Mouse (Mus musculus) adrenal gland, postnatal 25 days (tissue): ENCODE data around the gene Endov. TPM values are rescaled to one million over a fixed set of nuclear protein-coding genes. Genes with fewer than 3 reads are reported as not detected.

Source experiments
- DNase-seq: peaks from one replicate; pipeline ENCODE4 v3.0.0; 2021; ENCODE audit warnings: mixed read lengths
- total RNA-seq: library from RNA; stranded (reverse); gene quantifications from 2 replicates; pipeline ENCODE4 v1.2.3, GENCODE M21; 2021

Gene Endov
- total RNA-seq, 1 experiment from 2014 or later = 28.9 TPM

DNA sequence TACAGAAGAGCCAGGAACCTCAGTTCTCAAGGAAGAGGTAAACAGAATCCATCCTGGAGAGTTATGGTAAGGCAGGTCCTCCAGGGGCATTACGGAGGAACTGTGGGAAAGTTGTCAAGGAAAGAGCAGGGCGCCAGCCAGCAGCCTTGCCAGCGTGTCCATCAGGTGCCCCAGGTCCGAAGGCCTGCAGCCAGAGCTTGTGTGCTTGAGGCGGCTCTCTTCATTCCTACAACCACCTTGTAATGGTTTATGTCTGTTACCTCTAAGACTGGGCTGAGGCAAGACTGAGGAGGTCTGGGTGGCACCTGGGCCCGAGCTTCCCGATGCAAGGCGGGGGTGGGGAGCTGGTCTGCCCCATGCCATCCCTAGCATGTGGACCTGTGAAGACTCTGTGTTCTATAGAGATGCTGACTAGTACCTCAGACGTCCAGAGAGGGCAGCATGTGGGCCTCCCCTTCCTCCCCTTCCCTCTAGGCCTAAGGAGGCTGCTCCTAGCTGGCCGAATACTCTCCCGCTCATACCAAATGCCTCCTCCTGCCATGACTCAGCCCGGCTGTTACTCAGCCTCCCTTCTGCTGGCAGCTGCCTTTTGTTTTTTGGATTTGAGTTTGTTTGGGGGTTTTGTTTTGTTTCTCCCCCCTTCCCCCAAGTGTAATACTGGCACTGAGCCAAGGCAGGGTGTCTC is 25.7 kb downstream of the Endov start:
- DNase-seq = peak; percentile 56

- no peak for DNase-seq
Observed at GRCm38 (mm10) chr11:119519387-119519786, 28.2 kb downstream of the Endov start.

DNA sequence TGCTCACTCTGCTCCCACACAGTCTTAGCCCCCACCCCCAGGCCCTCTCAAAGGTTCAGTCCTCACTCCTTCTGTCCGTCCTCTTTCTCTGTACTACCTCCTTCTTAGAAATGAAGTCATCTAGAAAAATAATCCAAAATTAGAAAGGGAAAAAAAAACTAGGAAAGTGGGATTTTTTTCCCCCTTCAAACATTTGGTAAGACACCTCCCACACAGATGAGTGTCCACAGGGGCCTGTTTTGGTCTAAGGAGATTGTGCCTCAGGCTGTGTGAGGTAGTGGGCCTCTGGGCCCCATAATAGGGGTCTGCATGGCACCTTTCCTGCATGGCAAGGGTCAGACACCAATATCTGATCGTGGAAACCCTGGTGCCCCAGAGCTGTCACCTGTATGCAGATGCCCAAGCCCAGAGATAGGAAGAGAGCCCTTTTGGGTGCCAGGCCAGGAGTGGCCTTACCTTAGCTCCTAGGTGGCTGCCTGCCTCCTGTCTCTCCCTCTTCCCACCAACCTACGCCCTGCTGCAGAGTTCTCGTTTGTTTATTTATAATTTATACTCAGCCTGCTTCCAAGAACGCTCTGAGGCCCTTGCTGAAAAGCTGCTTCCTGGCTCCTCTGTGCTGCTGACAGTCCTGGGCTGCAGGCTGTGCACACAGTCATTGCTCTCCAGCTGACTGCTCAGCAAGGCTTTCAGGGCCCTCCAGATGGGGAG is 29.0 kb downstream of the Endov start:
- DNase-seq = no peak

- DNase-seq = no peak
Observed at GRCm38 (mm10) chr11:119520713-119521063, 29.5 kb downstream of the Endov start.

GRCm38 (mm10) chr11:119521920-119522710 is 31.0 kb downstream of the Endov start:
- no peak for DNase-seq

GRCm38 (mm10) chr11:119522779-119523178 is 31.6 kb downstream of the Endov start:
- DNase-seq = peak; percentile 58

- DNase-seq = no peak
Observed at GRCm38 (mm10) chr11:119523392-119523791, 32.2 kb downstream of the Endov start.

GRCm38 (mm10) chr11:119524545-119524949 is 33.4 kb downstream of the Endov start:
- peak; percentile 89 for DNase-seq

DNA sequence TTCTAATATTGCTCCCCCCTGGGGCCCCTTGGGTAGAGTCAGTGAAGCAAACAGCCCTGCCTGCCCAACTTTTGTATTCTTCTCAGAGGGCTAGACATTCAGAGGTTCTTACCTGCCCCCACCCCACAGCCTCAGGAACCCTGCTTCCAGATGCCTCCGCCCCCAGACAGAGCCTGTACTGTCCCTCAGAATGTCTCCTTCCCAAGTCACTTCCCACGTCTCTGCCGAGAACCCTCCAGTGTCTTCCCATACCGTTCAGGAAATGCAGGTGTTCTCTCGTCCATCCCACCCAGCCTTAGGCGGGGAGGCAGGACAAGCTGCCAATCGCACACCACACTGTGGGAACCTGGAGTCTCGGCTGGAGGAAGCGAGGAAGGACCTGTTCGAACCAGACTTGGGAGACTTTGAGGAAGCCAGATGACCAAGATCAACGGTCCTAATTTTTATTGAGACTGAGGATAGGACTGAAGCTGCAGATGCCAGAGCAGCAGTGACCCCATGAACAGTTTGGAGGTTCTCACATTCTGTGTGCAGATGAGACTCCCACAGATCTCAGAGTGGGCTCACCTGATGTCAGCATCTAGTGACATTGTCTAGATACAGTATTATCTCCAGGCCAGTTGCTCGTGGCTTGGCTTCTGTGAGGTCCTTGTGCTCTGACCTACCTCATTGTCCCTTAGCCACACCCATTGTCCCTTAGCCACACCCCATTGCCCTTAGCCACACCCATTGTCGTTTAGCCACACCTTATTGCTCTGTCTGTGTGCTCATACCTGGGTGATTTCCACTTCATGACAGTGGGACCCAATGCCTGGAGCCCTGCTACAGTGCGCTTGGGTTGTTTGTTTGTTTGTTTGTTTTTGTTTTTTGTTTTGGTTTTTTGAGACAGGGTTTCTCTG is 35.2 kb downstream of the Endov start:
- no peak for DNase-seq

DNA sequence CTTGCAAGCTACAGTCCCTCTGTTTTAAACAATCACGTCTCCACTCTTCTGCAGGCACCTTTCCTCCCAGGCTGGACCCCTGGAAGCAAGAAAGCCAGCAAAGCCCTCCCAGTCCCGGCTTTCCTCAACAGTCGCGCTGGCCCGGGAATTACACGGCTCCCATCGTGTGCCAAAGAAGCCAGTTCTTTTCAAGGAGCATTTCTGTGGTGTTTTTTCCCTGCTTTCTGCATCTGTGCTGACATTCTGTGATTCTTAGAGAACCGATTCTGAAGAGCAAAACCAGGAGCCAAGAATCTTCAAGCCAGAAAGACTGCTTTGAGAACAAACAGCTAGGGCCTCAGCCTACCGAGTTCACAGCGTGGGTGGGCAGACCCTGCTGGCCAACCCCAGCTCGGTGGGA is 37.8 kb downstream of the Endov start:
- no peak for DNase-seq

DNA sequence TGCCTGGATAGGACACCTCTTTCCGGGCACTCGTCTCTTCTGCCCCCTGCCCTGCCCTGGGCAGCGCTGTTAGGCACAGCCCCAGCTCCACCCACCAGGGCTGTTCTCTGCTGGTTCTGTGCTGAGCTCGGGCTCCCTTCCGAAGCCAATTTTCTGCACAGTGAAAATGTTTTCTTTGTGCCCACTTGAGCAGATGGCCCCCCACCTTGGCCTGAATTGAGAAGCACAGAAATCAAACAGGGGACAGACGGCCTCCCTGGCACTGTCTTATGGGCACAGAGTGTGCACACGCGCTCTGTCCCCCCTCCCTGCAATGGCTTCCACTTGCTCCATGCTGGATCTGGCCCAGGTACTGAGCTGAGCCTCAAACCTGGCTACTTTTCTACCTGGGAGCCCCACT is 41.3 kb downstream of the Endov start:
- no peak for DNase-seq

- DNase-seq = no peak
Observed at GRCm38 (mm10) chr11:119533745-119534144, 42.6 kb downstream of the Endov start.

DNA sequence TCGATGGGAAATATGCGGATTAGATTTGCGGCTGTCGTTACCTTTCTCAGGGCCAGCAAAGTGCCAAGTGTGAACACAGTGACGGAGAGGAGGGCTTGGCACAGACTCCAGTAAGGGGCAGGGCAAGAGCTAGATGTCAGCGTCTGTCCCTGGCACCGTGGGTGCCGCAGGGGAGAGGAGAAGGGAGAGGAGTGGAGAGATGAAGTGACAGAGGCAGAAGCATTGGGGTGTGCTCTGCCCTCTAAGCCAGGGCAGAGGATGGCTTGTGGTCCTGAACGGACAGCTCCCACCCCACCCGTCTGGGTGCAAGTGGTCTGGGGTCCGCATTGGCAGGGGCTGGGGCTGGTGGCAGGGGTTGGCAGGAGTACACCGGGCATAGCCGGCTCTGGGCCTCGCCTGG is 48.8 kb downstream of the Endov start:
- DNase-seq = no peak

- no peak for DNase-seq
Observed at GRCm38 (mm10) chr11:119540560-119540959, 49.4 kb downstream of the Endov start.

DNA sequence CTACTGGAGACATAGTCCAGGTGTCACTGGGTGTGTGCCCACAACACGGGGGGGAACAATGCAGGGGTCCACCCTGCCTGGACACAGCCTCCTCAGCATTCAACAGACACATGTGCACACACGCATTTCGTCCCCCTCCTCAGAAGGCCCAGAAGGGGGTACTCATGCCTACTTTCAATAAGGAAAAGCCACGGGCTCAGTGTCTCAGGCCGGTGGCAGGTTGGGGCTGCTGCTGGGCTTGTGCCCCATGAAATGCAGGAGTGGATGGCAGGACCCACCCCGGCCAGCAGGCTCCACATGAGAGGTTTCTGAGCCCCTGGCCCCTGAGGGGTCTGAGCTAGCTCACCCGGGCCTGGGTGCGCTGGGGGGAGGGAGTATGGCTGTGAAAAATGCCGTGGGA is 49.9 kb downstream of the Endov start:
- no peak for DNase-seq

- no peak for DNase-seq
Observed at GRCm38 (mm10) chr11:119542371-119542770, 51.2 kb downstream of the Endov start.

DNA sequence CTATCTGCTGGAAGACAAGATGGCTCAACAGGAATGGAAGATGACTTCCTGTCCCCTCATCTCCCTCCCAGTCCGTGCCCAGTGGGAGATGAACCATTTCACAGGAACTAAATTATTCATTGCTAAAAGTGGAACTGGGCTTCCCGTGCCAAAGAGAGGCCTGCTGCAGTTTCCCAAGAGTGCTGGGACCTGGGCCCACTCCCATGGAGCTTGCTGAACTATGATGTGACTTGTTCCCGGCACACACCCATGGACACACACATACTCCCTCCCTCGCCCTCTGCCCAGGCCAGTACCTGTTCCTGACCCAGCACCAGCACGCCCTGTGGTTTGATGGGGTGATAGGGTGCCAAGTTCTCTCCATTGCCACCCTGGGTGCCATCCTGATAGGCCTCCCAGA is 51.7 kb downstream of the Endov start:
- DNase-seq = no peak

DNA sequence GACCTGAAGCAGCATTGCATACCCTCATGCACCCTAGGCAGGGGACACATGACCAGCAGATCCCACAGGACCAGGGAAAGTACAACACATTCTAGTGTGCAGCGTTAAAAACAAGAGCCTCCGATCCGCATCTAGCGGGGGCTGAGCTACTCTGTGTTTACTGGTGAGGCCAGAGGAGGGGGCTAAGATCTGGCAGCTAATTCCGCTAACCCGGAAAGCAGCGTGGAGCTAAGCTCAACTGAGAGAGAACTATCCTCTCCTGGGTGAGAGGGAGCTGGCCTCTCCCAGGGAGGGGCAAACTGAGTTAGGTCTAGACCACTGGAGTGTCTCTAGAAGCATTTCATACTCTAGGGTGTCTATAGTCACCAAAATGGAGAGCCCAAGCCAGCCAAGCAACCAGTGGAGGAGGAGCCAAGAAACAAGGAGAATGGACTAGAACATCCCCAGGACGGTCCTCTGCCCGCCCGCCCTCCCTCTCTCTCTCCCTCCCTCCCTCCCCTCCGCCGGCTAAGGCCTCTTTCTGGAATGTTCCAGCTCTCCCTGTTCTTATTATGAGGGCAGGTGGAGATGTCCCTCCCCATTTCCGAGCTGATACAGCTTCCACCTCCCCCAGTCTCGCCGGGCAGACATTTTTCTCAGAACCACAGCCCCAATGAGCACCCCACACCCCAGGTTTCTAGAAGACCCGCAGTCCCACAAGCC is 52.8 kb downstream of the Endov start:
- no peak for DNase-seq

DNA sequence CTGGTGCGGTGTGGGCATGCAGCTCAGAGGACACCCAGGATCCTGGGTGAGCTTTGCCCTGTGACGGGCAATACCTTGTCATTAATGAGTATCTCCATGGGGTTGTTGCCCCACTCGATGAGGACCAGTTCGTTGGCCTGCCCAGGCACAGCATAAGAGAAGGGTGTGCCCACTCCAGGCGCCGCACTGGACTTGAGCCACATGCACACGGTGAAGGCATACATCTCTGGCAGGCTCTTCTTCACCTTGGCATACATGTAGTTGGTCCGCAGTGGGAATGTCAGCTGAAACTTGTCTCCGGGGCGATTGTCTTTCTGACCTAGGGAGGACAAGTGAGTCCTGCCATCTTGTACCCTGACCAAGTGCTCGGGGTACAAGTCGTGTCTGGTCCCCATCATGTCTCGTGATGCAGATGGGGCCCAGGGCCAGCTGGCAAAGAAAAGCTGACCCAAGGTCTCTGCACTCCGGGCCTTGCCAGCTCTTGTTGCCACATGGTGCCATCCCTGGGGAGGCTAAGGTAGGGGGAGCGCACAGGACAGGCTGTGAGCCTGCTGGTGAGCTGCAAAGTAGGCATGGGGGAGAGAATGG is 53.5 kb downstream of the Endov start:
- peak; percentile 48 for DNase-seq

DNA sequence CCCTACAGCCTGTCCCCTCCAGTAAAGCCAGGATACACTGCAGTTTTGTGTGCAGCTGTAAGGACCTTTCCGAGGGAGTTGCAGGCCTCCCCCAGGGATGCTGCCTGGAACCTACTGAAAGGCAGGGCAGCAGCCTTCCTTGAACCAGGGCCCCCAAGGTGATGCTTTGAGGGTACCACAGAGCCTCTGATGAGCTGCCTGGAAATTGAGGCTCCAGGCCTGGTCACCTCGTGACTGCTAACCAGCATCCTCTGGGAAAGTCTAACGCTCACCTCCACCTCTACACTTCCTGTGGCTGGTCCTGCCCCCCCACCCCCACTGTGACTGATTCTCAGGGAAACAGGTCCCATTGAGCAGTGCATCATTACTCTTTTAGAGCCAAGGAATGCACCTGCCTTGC is 54.1 kb downstream of the Endov start:
- no peak for DNase-seq
